Mouse (Mus musculus) gastrocnemius, adult 2 months (tissue): ENCODE measurements around the gene Gm6583. TPM values are rescaled to one million over a fixed set of nuclear protein-coding genes. Genes with fewer than 3 reads are reported as not detected.
"Not testable (repeated sequence)": the region's sequence is repeated elsewhere in the genome, so short reads cannot be mapped to it uniquely, and the experiment has no call there.

ENCODE experiments used
- DNase-seq: peaks from one replicate; pipeline ENCODE4 v3.0.0; 2022
- H3K27ac ChIP-seq: fragments of 200-600 bp; 2 replicates; pipeline ENCODE4 v1.8.1; 2022; ENCODE audit warnings: mild to moderate bottlenecking
- H3K4me3 ChIP-seq: fragments of 200-600 bp; 2 replicates; pipeline ENCODE4 v1.8.1; 2022; ENCODE audit warnings: mild to moderate bottlenecking, moderate library complexity
- CTCF ChIP-seq: fragments of 200-600 bp; IDR thresholded peaks from 2 replicates; pipeline ENCODE4 v1.8.1; 2022; ENCODE audit warnings: antibody characterized with exemption, mild to moderate bottlenecking, moderate library complexity
- intact Hi-C: fragments of 180-260 bp; cut with DNase I; formaldehyde crosslinking; loops from one replicate; pipeline ENCODE4 v1.15.1; 2025
- total RNA-seq, 2 experiments: library from RNA; stranded (reverse); gene quantifications; 2 replicates each; pipeline ENCODE4 v1.2.3; 2021

Gene Gm6583
- total RNA-seq, 2 experiments from 2014 or later, result not detected

GRCm38 (mm10) chr5:112335473-112335872 lies 20.4 kb downstream of the Gm6583 start:
- DNase-seq, result peak; percentile 57
- H3K27ac ChIP-seq, result no peak overlapping the region
- intact Hi-C loops, result loop anchor here (1.0 kb wide), 1 partner anchor 95 kb away; no protein-coding TSS in a partner anchor
- no peak overlapping the region for H3K4me3 ChIP-seq
- TF ChIP-seq CTCF, result peak; percentile 84

GRCm38 (mm10) chr5:112329805-112330564 lies 25.8 kb downstream of the Gm6583 start:
- intact Hi-C loops, result no loop called here
- H3K27ac ChIP-seq, result no peak overlapping the region
- TF ChIP-seq CTCF, result no peak
- H3K4me3 ChIP-seq, result no peak overlapping the region
- DNase-seq, result no peak

GRCm38 (mm10) chr5:112327854-112328253 lies 28.0 kb downstream of the Gm6583 start:
- no peak for TF ChIP-seq CTCF
- H3K27ac ChIP-seq, result no peak overlapping the region
- no peak overlapping the region for H3K4me3 ChIP-seq
- intact Hi-C loops, result loop anchor here (2.0 kb wide), 1 partner anchor 53 kb away; no protein-coding TSS in a partner anchor
- no peak for DNase-seq

GRCm38 (mm10) chr5:112326446-112327009 lies 29.3 kb downstream of the Gm6583 start:
- no peak for TF ChIP-seq CTCF
- no peak for DNase-seq
- intact Hi-C loops, result loop anchor here (1.0 to 2.0 kb wide), 2 partner anchors 17 to 52 kb away; partner anchors contain the start of genes Hps4 and Srrd
- H3K27ac ChIP-seq, result peak overlapping the region; percentile 89
- H3K4me3 ChIP-seq, result peak overlapping the region; percentile 95

- peak; percentile 8; the same call in 1 of the 2 replicates for TF ChIP-seq CTCF
- peak within 1 kb of the TSS; percentile 89 for H3K27ac ChIP-seq
- H3K4me3 ChIP-seq, result peak within 1 kb of the TSS; percentile 95
- intact Hi-C loops, result loop anchor here (1.0 to 2.0 kb wide), 2 partner anchors 18 to 51 kb away; partner anchors contain the start of genes Hps4 and Srrd
- peak; percentile 96 for DNase-seq
These were observed 30.0 kb downstream of the Gm6583 start, which contains the start of gene Tfip11 for GRCm38 (mm10) chr5:112325546-112326445. Gene Tfip11, plus strand, starts transcription at chr5:112326358.

GRCm38 (mm10) chr5:112324637-112325545 lies 30.9 kb downstream of the Gm6583 start:
- Histone ChIP-seq H3K4me3 (peak overlapping the region; percentile 95), H3K27ac (peak overlapping the region; percentile 89; the same call in 1 of the 2 replicates)
- peak; percentile 37 for DNase-seq
- intact Hi-C loops, result no loop called here
- TF ChIP-seq CTCF, result no peak

- Histone ChIP-seq H3K4me3 (no peak overlapping the region), H3K27ac (no peak overlapping the region)
- intact Hi-C loops, result no loop called here
- DNase-seq, result no peak
- no peak for TF ChIP-seq CTCF
These were observed 32.6 kb downstream of the Gm6583 start for GRCm38 (mm10) chr5:112323246-112323645.

GRCm38 (mm10) chr5:112321376-112321775 lies 34.5 kb downstream of the Gm6583 start:
- TF ChIP-seq CTCF, result no peak
- intact Hi-C loops, result no loop called here

GRCm38 (mm10) chr5:112320936-112321335 lies 34.9 kb downstream of the Gm6583 start:
- no peak overlapping the region for H3K4me3 ChIP-seq
- intact Hi-C loops, result no loop called here
- peak overlapping the region; percentile 38; the same call in 1 of the 2 replicates for H3K27ac ChIP-seq
- no peak for TF ChIP-seq CTCF
- peak; percentile 27 for DNase-seq

More at GRCm38 (mm10) chr5:112321376-112321775, 34.5 kb downstream of the Gm6583 start:
- peak overlapping the region; percentile 38; the same call in 1 of the 2 replicates for H3K27ac ChIP-seq
- no peak for DNase-seq
- H3K4me3 ChIP-seq, result no peak overlapping the region

- intact Hi-C loops, result no loop called here
These were observed 35.5 kb downstream of the Gm6583 start for GRCm38 (mm10) chr5:112320379-112320778.

GRCm38 (mm10) chr5:112319343-112319742 lies 36.5 kb downstream of the Gm6583 start:
- intact Hi-C loops, H3K4me3 ChIP-seq, H3K27ac ChIP-seq: not testable (repeated sequence)
- DNase-seq, result peak; percentile 10

More at GRCm38 (mm10) chr5:112320379-112320778, 35.5 kb downstream of the Gm6583 start:
- Histone ChIP-seq H3K27ac (no peak overlapping the region), H3K4me3 (no peak overlapping the region)
- TF ChIP-seq CTCF, result no peak
- peak; percentile 14 for DNase-seq
